Mouse (Mus musculus): Measurements from ENCODE around the gene Pipox. TPM values are rescaled to one million over a fixed set of nuclear protein-coding genes. Genes with fewer than 3 reads are reported as not detected.
A peak's percentile ranks its signal among the peaks of the same experiment; 100 is the strongest.

Gene Pipox
- polyA plus RNA-seq, 1 experiment from 2014 or later: 45.7 TPM

DNA sequence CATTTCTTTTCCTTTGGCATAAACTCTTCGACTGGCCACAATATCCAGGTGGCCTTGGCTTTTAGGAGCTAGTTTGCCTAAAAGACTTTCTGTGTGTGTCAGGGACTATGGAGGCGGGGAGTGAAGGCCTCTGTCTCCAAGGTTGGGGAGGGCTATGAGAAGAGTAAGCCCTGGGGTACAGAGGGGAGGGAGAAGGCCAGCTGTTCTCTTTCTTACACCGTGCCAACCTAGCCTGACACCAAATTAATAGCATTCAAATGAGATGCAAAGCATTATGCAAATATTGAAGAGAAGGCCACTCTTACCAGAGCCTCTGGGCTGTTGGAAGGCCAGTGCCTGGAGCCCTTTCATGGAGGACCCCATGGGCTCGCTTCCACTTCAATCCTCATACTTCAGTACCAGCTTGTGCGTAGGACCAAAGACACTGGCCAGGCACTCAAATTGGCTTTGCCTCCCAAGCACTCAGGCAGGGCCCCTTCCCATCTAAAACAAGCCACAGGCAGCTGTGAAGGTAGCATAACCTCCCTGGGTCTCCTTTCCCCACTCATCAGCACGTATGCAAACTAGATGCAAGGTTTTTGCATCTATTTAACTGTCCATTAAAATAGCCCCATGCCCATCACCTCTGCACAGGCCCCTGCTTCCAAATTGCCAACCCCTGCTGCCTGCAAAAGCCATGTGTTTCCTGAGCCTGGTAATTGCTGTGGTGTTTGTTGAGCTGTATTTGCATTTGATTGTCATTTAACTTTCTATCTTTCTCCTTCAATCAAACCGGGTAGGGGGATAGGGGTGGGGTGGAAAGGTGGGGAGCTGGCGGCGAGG lies 32.2 kb upstream of the Pipox start:
- Histone ChIP-seq H3K4me2 (replicated peaks; ENCODE audit: low read depth) (no peak overlapping the region), H3K9ac (ENCODE audit: low read depth, low read length) (no peak overlapping the region), H3K27ac (ENCODE audit: low read depth, low read length) (no peak overlapping the region), H3K4me1 (replicated peaks; ENCODE audit: control insufficient read depth, insufficient read depth, low read length) (0 out of 2 replicates have a peak, but pooled peaks cover 3% of the 10 kb centered on the region), H3K9me3 (ENCODE audit: control insufficient read depth) (no peaks in the 10 kb centered on the region), H3K27me3 (replicated peaks; ENCODE audit: control insufficient read depth, insufficient read depth, low read length) (peaks cover 25% of the 10 kb centered on the region), H3K4me3 (ENCODE audit: low read depth, low read length) (no peak overlapping the region), H3K36me3 (ENCODE audit: control insufficient read depth, insufficient read depth) (no peaks in the 10 kb centered on the region)
- no peak for ATAC-seq
- no peak for TF ChIP-seq CTCF (IDR thresholded peaks at IDR 0.05; ENCODE audit: low read depth)
- WGBS: 46% methylated on average over 9 of the region's 9 CpGs

DNA sequence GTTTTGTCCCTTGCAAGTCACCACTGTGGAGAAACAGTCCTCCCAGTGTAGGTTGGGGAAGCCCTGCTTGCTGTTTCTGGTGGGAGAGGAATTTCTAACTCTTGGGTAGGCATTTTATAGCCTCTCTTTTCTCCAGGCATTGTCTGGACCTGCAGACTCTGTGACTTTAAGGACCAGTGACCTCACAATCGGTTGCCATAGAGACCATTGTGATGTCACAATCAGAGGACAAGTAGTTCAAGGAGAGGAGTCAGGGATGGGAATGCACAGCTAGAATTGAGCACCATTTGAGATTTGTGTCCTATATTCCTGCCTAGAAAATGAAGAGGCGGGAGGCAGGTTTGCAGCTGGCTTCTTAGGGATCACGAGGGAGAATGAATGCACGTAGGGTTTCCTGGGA lies 29.4 kb upstream of the Pipox start:
- no peak for ATAC-seq
- Histone ChIP-seq H3K27ac (ENCODE audit: low read depth, low read length) (no peak overlapping the region), H3K9me3 (ENCODE audit: control insufficient read depth) (no peaks in the 10 kb centered on the region), H3K27me3 (replicated peaks; ENCODE audit: control insufficient read depth, insufficient read depth, low read length) (no peaks in the 10 kb centered on the region), H3K4me2 (replicated peaks; ENCODE audit: low read depth) (no peak overlapping the region), H3K9ac (ENCODE audit: low read depth, low read length) (no peak overlapping the region), H3K4me1 (replicated peaks; ENCODE audit: control insufficient read depth, insufficient read depth, low read length) (no peaks in the 10 kb centered on the region), H3K36me3 (ENCODE audit: control insufficient read depth, insufficient read depth) (no peaks in the 10 kb centered on the region), H3K4me3 (ENCODE audit: low read depth, low read length) (no peak overlapping the region)
- TF ChIP-seq CTCF (IDR thresholded peaks at IDR 0.05; ENCODE audit: low read depth): no peak
- 78% methylated on average over 4 of the region's 4 CpGs for WGBS

GRCm38 (mm10) chr11:77917166-77917565 lies 23.3 kb upstream of the Pipox start:
- no peak overlapping the region for H3K4me3 ChIP-seq (ENCODE audit: low read depth, low read length)
- H3K27me3 ChIP-seq (replicated peaks; ENCODE audit: control insufficient read depth, insufficient read depth, low read length): peaks cover 17% of the 10 kb centered on the region
- H3K9me3 ChIP-seq (ENCODE audit: control insufficient read depth): no peaks in the 10 kb centered on the region
- no peak overlapping the region for H3K27ac ChIP-seq (ENCODE audit: low read depth, low read length)
- H3K4me1 ChIP-seq (replicated peaks; ENCODE audit: control insufficient read depth, insufficient read depth, low read length): no peaks in the 10 kb centered on the region
- TF ChIP-seq CTCF (IDR thresholded peaks at IDR 0.05; ENCODE audit: low read depth): no peak
- no peak for ATAC-seq
- no peak overlapping the region for H3K4me2 ChIP-seq (replicated peaks; ENCODE audit: low read depth)
- 50% methylated on average over 10 of the region's 10 CpGs for WGBS
- no peaks in the 10 kb centered on the region for H3K36me3 ChIP-seq (ENCODE audit: control insufficient read depth, insufficient read depth)
- no peak overlapping the region for H3K9ac ChIP-seq (ENCODE audit: low read depth, low read length)

- no peak overlapping the region for H3K27ac ChIP-seq (ENCODE audit: low read depth, low read length)
- no peak overlapping the region for H3K9ac ChIP-seq (ENCODE audit: low read depth, low read length)
Observed at GRCm38 (mm10) chr11:77916741-77917140, 22.8 kb upstream of the Pipox start.

GRCm38 (mm10) chr11:77914598-77915260 lies 20.8 kb upstream of the Pipox start:
- H3K9ac ChIP-seq (ENCODE audit: low read depth, low read length): no peak overlapping the region
- H3K27me3 ChIP-seq (replicated peaks; ENCODE audit: control insufficient read depth, insufficient read depth, low read length): peaks cover 17% of the 10 kb centered on the region
- no peaks in the 10 kb centered on the region for H3K36me3 ChIP-seq (ENCODE audit: control insufficient read depth, insufficient read depth)
- peak overlapping the region; percentile 16; the same call in 1 of the 2 replicates for H3K4me3 ChIP-seq (ENCODE audit: low read depth, low read length)
- 0 out of 2 replicates have a peak, but pooled peaks have one; percentile 25 for ATAC-seq
- H3K27ac ChIP-seq (ENCODE audit: low read depth, low read length): no peak overlapping the region
- peak overlapping the region; percentile 54 for H3K4me2 ChIP-seq (replicated peaks; ENCODE audit: low read depth)
- H3K4me1 ChIP-seq (replicated peaks; ENCODE audit: control insufficient read depth, insufficient read depth, low read length): no peaks in the 10 kb centered on the region
- H3K9me3 ChIP-seq (ENCODE audit: control insufficient read depth): no peaks in the 10 kb centered on the region
- no peak for TF ChIP-seq CTCF (IDR thresholded peaks at IDR 0.05; ENCODE audit: low read depth)
- 4% methylated on average over 29 of the region's 32 CpGs for WGBS

More at GRCm38 (mm10) chr11:77916741-77917140, 22.8 kb upstream of the Pipox start:
- peaks cover 17% of the 10 kb centered on the region for H3K27me3 ChIP-seq (replicated peaks; ENCODE audit: control insufficient read depth, insufficient read depth, low read length)
- 73% methylated on average over 4 of the region's 4 CpGs for WGBS
- TF ChIP-seq CTCF (IDR thresholded peaks at IDR 0.05; ENCODE audit: low read depth): no peak
- no peaks in the 10 kb centered on the region for H3K9me3 ChIP-seq (ENCODE audit: control insufficient read depth)
- H3K4me1 ChIP-seq (replicated peaks; ENCODE audit: control insufficient read depth, insufficient read depth, low read length): no peaks in the 10 kb centered on the region
- no peak overlapping the region for H3K4me3 ChIP-seq (ENCODE audit: low read depth, low read length)
- no peaks in the 10 kb centered on the region for H3K36me3 ChIP-seq (ENCODE audit: control insufficient read depth, insufficient read depth)
- no peak for ATAC-seq
- H3K4me2 ChIP-seq (replicated peaks; ENCODE audit: low read depth): no peak overlapping the region

GRCm38 (mm10) chr11:77913505-77913904 lies 19.6 kb upstream of the Pipox start:
- Histone ChIP-seq H3K36me3 (ENCODE audit: control insufficient read depth, insufficient read depth) (no peaks in the 10 kb centered on the region), H3K9me3 (ENCODE audit: control insufficient read depth) (no peaks in the 10 kb centered on the region), H3K27me3 (replicated peaks; ENCODE audit: control insufficient read depth, insufficient read depth, low read length) (peaks cover 17% of the 10 kb centered on the region), H3K4me1 (replicated peaks; ENCODE audit: control insufficient read depth, insufficient read depth, low read length) (no peaks in the 10 kb centered on the region), H3K4me2 (replicated peaks; ENCODE audit: low read depth) (no peak overlapping the region), H3K27ac (ENCODE audit: low read depth, low read length) (no peak overlapping the region), H3K4me3 (ENCODE audit: low read depth, low read length) (no peak overlapping the region), H3K9ac (ENCODE audit: low read depth, low read length) (no peak overlapping the region)
- no peak for TF ChIP-seq CTCF (IDR thresholded peaks at IDR 0.05; ENCODE audit: low read depth)
- no peak for ATAC-seq
- 57% methylated on average over 6 of the region's 6 CpGs for WGBS

All from intestine, postnatal 0 days (tissue).